Mouse (Mus musculus) forebrain, embryonic 14.5 days (tissue): ENCODE results near the gene Rps9. TPM values are rescaled to one million over a fixed set of nuclear protein-coding genes. Genes with fewer than 3 reads are reported as not detected.
"Not testable (repeated sequence)": the region's sequence is repeated elsewhere in the genome, so short reads cannot be mapped to it uniquely, and the experiment has no call there.

Experiments
- ATAC-seq: fragments of 200-750 bp; cut with Nextera tagmentation; 2 replicates; pipeline ENCODE4 v1.8.0; 2017; ENCODE audit warnings: mild to moderate bottlenecking, moderate library complexity
- DNase-seq: peaks from one replicate; pipeline ENCODE4 v3.0.0-alpha.2; 2015; ENCODE audit warnings: low spot score
- H3K27ac ChIP-seq: fragments of 300-500 bp; sonication (generic); 2 replicates; pipeline ENCODE4 v1.5.1; 2014; ENCODE audit warnings: low read depth, mild to moderate bottlenecking, control low read depth, low read length, moderate library complexity
- H3K27me3 ChIP-seq: fragments of 300-500 bp; sonication (generic); replicated peaks from 2 replicates; pipeline ENCODE4 v1.6.1; 2014; ENCODE audit warnings: low read length, control low read depth, mixed read lengths; ENCODE audit not compliant: control insufficient read depth, insufficient read depth
- H3K36me3 ChIP-seq: fragments of 300-500 bp; sonication (generic); 2 replicates; pipeline ENCODE4 v1.6.1; 2014; ENCODE audit warnings: low read length, control low read depth; ENCODE audit not compliant: control insufficient read depth, insufficient read depth
- H3K4me1 ChIP-seq: fragments of 300-500 bp; sonication (generic); 2 replicates; pipeline ENCODE4 v1.6.1; 2014; ENCODE audit warnings: antibody characterized with exemption, low read length, control low read depth; ENCODE audit not compliant: control insufficient read depth, insufficient read depth
- H3K4me2 ChIP-seq: fragments of 300-500 bp; sonication (generic); 2 replicates; pipeline ENCODE4 v1.6.1; 2014; ENCODE audit warnings: mild to moderate bottlenecking, control low read depth, low read length
- H3K4me3 ChIP-seq: fragments of 300-500 bp; sonication (generic); 2 replicates; pipeline ENCODE4 v1.5.1; 2014; ENCODE audit warnings: low read depth, low read length, control low read depth
- H3K9ac ChIP-seq: fragments of 300-500 bp; sonication (generic); 2 replicates; pipeline ENCODE4 v1.6.1; 2014; ENCODE audit warnings: mild to moderate bottlenecking, low read length, control low read depth, moderate library complexity
- H3K9me3 ChIP-seq: fragments of 300-500 bp; sonication (generic); replicated peaks from 2 replicates; pipeline ENCODE4 v1.6.1; 2016; ENCODE audit warnings: low read length, control low read depth, mixed read lengths; ENCODE audit not compliant: control insufficient read depth
- WGBS: fragments of 180-500 bp; shearing (Covaris S2); extraction: QIAGEN DNeasy Blood & Tissue Kit; methylation state at CpG from one replicate; pipeline ENCODE4 v1.1.7; 2014; 5-methylcytosine and 5-hydroxymethylcytosine counted together
- polyA plus RNA-seq: library from polyadenylated mRNA; unstranded; fragments of >200 nt; fragmentation: Nextera tagmentation; extraction: Ambion mirVana; gene quantifications from 2 replicates; pipeline ENCODE4 v1.2.1, GENCODE M21; 2014

Gene Rps9
- polyA plus RNA-seq, 1 experiment from 2014 or later: 1,170 TPM

DNA sequence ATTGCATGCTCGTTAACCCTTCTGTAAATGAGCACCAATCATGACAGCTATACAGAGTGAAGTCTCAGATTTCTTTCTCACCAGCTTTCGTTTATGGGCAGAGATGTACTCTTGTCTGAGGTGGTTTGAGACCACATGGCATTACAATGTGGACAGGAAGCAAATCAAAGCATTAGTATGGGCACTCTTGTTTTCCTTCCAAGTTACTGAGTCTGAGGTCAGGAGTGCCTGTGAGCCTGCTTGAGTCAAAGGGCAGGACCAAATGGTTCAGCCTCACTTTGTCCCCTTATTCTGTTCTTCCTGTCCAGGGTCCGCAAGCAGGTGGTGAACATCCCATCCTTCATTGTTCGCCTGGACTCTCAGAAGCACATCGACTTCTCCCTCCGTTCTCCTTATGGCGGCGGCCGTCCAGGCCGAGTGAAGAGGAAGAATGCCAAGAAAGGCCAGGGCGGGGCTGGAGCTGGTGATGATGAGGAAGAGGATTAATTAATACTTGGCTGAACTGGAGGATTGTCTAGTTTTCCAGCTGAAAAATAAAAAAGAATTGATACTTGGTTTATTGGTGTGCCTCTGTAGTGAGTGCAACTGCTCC, 2.6 kb downstream of the Rps9 start:
- WGBS: 36% methylated on average over 11 of the region's 11 CpGs
- no peaks in the 10 kb centered on the region for H3K27me3 ChIP-seq
- H3K4me1 ChIP-seq: peaks cover 11% of the 10 kb centered on the region
- no peaks in the 10 kb centered on the region for H3K9me3 ChIP-seq
- DNase-seq (no peak), ATAC-seq (no peak)
- H3K36me3 ChIP-seq: peaks cover 34% of the 10 kb centered on the region
- H3K4me2 ChIP-seq: peak overlapping the region; percentile 97
- peak overlapping the region; percentile 89 for H3K9ac ChIP-seq
- no peak overlapping the region for H3K27ac ChIP-seq
- H3K4me3 ChIP-seq: peak overlapping the region; percentile 87

DNA sequence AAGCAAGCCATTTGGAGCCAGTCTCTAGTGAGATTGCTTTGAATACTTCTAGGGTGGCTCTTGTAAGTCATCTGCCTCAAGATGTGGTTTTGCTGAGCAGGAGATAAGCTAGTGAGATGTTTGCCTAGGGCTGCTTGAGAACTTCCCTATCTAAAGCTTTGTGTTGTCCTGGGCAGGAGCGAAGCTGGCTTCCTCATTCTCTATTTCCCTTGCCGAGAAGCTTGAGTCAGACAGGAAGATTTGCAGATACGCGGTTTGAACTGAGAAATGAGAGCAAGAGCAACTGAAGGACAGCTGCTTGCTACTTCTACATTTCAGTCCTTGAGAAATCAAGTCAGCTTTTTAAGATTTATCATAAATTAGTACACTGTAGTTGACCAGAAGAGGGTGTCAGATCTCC, 3.2 kb downstream of the Rps9 start:
- Histone ChIP-seq H3K9me3 (no peaks in the 10 kb centered on the region), H3K4me3 (no peak overlapping the region), H3K36me3 (peaks cover 32% of the 10 kb centered on the region), H3K27ac (no peak overlapping the region), H3K27me3 (no peaks in the 10 kb centered on the region), H3K9ac (no peak overlapping the region), H3K4me1 (peaks cover 11% of the 10 kb centered on the region), H3K4me2 (0 out of 2 replicates have a peak overlapping the region, but pooled peaks have one; percentile 20)
- DNase-seq (no peak), ATAC-seq (no peak)
- 60% methylated on average over 4 of the region's 4 CpGs for WGBS

DNA sequence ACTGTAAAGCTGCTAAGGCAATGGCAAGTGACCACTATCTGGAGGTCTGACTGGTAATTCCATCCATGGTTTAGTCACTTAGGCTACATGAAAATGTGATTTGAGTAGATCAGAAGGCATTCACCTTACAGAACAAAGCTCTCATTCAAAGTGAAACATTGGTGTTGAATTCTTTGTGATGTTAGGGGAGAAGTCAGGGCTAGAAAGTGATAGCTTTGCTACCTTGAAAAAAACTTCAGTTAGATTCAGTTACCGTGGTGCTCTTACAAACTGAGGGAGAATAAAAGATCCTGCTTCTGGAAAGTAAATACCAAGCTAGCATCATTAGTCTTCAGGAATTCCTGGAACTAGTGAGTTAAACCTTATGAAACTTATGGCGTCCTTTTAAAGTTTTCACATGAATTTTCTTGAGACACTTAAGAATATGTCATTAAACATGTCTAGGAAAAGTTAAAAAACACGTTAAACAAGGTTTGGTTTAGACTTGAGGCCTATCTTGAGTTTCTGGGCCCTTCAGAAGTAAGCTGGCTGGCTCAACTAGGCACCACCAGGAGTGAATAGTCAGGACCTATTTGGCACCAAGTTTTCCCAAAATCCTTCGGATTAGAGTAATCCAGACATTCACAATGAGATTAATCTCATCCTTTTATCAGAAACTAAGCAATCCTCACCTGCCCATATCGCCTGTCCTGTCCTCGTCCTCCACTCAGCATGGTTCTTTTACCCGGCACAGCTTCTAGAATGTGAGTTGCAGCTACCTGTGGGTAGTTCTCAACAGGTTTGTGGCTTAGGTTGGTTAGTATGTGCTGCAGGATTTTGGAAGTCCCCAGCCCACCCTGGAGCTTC, 4.0 kb downstream of the Rps9 start:
- no peak overlapping the region for H3K9ac ChIP-seq
- no peak for DNase-seq
- no peak for ATAC-seq
- H3K36me3 ChIP-seq: peaks cover 32% of the 10 kb centered on the region
- no peak overlapping the region for H3K4me2 ChIP-seq
- H3K4me1 ChIP-seq: peaks cover 11% of the 10 kb centered on the region
- H3K4me3 ChIP-seq: no peak overlapping the region
- H3K27me3 ChIP-seq: no peaks in the 10 kb centered on the region
- no peak overlapping the region for H3K27ac ChIP-seq
- WGBS: 22% methylated on average over 7 of the region's 7 CpGs
- H3K9me3 ChIP-seq: no peaks in the 10 kb centered on the region

DNA sequence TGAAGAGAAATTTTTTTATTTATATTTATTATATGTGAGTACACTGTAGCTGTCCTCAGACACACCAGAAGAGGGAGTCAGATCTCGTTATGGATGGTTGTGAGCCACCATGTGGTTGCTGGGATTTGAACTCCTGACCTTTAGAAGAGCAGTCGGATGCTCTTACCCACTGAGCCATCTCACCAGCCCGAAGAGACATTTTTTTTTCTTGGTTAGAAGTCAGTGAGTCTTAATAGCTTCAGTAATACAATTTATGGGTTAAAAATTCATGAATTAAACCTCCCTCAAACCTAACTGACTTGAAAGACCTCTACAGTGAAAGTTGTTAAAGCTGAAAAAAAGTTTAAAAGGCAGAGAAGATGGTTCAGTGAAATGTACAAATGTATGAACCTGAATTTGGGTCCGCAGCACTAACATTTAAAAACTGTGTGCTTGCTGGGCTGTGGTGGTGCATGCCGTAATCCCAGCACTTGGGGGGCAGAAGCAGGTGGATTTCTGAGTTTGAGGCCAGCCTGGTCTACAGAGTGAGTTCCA, 4.7 kb downstream of the Rps9 start:
- H3K9me3 ChIP-seq, H3K27me3 ChIP-seq, ATAC-seq, H3K4me3 ChIP-seq, DNase-seq, H3K9ac ChIP-seq, H3K4me2 ChIP-seq, H3K27ac ChIP-seq: not testable (repeated sequence)
- Histone ChIP-seq H3K4me1 (peaks cover 11% of the 10 kb centered on the region), H3K36me3 (peaks cover 32% of the 10 kb centered on the region)
- 45% methylated on average over 5 of the region's 5 CpGs for WGBS

DNA sequence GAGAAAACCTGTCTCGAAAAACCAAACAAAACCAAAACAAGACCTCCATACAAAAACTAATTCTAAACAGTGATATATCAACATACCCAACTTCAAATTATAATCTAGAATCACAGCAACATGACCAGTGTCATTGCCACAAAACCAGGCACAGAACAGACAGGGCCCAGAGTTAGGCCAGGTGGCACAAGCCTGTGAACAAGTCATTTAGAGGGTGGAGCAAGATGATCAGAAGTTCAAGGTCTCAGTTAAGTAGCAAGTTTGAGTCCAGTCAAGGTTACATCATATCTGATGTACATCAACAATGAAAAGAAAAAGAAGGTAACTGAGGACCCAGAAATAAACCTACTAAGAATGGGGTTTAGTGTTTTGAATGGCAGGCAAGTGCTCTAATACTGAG, 5.2 kb downstream of the Rps9 start:
- H3K4me3 ChIP-seq: no peak overlapping the region
- H3K4me1 ChIP-seq: peaks cover 11% of the 10 kb centered on the region
- H3K4me2 ChIP-seq: no peak overlapping the region
- no peak for DNase-seq
- 61% methylated on average over 1 of the region's 1 CpGs for WGBS
- H3K27me3 ChIP-seq: no peaks in the 10 kb centered on the region
- H3K36me3 ChIP-seq: peaks cover 32% of the 10 kb centered on the region
- ATAC-seq: no peak
- H3K9ac ChIP-seq: 0 out of 2 replicates have a peak overlapping the region, but pooled peaks have one; percentile 5
- no peak overlapping the region for H3K27ac ChIP-seq
- H3K9me3 ChIP-seq: no peaks in the 10 kb centered on the region

DNA sequence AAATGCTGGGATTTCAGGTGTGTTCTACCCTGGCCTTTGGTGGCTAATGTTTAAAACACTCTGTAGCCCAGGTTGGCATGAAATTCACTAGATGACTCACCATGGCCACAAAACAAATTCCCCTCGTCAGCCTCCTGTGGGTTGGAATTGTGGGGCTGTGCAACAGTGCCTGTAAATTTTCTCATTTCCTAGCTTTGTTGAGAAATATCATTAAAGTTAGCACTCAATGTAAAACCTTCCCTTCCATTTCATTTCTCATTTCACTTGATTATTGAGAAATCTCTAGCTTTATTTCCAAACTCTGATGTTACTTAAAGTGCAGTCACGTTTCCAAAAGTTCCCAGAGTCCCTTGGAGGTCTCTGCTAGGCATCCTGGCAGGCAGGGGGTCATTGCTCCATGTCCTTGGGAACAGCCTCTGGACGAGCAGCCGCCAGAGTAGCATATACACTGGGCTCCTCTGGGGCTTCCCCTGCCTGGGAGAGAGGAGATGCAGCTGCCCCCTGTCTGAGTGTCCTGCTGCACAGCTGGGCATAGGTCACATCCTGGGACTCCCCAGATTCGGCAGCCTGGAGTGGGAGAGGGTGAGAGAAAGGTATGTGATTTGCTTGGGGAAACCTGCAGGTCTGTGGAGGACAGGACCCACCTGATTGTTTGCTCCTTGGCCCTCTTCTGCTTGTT, 8.6 kb downstream of the Rps9 start:
- DNase-seq (no peak), ATAC-seq (no peak)
- 49% methylated on average over 5 of the region's 5 CpGs for WGBS
- Histone ChIP-seq H3K4me2 (no peak overlapping the region), H3K9ac (no peak overlapping the region), H3K4me3 (no peak overlapping the region), H3K36me3 (peaks cover 10% of the 10 kb centered on the region), H3K9me3 (no peaks in the 10 kb centered on the region), H3K4me1 (no peaks in the 10 kb centered on the region), H3K27me3 (no peaks in the 10 kb centered on the region), H3K27ac (no peak overlapping the region)

DNA sequence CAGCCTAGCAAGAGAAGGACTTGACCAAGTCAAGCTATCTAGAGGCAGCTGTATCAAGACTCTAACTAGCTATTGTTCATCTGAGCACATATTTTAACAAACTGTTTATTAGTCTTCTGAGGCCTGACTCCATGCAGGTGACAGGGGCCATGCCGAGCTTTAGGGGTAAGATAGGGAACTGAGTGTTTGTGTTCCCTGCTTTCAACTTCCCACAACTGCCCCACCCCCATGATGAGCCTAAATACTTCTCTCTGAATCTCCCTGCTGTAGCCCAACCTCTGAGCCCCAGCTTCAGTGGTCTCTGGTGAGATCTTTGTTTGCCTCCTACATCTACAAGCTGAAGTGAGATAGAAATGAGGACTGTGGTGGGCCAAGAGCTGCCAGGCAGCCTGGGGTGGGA, 11.5 kb downstream of the Rps9 start:
- ATAC-seq (no peak), DNase-seq (no peak)
- no peak overlapping the region for H3K4me2 ChIP-seq
- H3K4me1 ChIP-seq: no peaks in the 10 kb centered on the region
- no peaks in the 10 kb centered on the region for H3K9me3 ChIP-seq
- H3K36me3 ChIP-seq: no peaks in the 10 kb centered on the region
- WGBS: 58% methylated on average over 1 of the region's 1 CpGs
- no peaks in the 10 kb centered on the region for H3K27me3 ChIP-seq
- no peak overlapping the region for H3K9ac ChIP-seq
- no peak overlapping the region for H3K27ac ChIP-seq
- no peak overlapping the region for H3K4me3 ChIP-seq

DNA sequence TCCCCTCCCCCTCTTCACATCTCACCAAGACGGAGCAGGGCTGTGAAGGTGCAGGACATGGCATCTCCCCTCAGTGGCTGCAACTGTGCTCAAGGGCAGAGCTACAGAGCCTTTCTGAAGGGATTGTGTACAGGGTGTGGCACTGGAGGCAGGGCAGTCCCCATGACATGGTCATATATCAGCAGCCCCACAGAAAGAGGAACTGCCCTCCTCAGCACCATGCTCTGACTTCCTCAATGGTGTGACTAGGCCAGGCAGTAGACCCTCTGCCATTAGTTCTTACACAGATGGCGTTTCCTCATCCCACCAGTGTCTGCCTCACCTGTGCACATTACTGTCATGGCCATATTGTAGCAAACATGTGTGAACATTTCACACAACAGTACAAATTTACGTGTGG, 16.5 kb downstream of the Rps9 start, which contains the start of gene Pirb:
Gene Pirb, minus strand, starts transcription at position 124 of the 400 bp plus-strand sequence.
- H3K27ac ChIP-seq, H3K9me3 ChIP-seq, H3K4me1 ChIP-seq, ATAC-seq, H3K36me3 ChIP-seq, H3K4me3 ChIP-seq, DNase-seq, H3K9ac ChIP-seq, H3K27me3 ChIP-seq, H3K4me2 ChIP-seq: not testable (repeated sequence)
- no CpG with 5 or more reads among the region's 3 CpGs for WGBS
